Mouse (Mus musculus): ENCODE data around the gene Tagln.
A peak's percentile ranks its signal among the peaks of the same experiment; 100 is the strongest.

Gene Tagln

DNA sequence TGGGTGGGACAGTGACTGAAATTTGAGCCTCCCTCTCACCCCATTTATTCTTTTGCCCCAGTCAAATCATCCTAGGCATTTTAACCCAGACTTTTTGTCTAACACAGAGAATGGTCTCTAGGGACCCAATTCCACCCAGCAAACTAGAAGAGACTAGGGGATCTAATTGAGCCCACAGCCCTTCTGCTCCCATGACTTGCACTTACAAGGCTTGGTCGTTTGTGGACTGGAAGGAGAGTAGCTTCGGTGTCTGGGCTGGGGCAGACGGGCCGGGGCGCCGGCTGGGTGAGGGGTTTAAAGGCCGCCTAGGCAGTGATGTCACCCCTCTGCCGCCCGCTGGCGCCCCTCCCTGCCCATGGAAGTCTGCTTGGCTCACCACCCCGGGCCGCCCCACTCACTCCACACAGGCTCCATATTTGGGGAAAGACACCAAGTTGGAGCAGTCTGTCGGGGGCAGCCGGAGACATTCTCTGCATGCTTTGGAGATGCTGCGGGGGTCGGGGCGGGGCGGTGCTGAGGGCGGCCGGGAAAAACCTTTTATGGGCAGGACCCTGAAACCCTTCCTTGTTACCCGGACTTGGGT is at the start of gene Tagln:
TSS of gene Tagln (minus strand) at position 431 of the 583 bp plus-strand sequence.
- ATAC-seq (ENCODE audit: low TSS enrichment) = no peak

DNA sequence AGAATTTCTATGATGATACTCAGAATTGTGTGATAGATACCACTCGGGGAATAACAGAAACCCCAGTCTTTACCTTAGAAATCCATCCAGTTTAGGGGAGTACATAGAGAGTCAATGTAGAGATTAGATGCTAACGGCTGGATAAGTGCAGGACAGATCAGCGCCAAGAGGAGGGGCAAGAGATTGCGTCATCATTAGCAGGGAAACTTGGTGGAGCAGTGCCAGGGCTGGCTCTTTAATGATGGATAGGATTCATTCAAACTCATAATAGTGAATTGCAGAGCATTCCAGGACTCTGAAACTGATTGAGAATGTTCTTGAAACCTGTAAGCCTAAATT is 49.3 kb upstream of the Tagln start:
- ATAC-seq (ENCODE audit: low TSS enrichment) = peak; percentile 51; the same call in 1 of the 2 replicates

DNA sequence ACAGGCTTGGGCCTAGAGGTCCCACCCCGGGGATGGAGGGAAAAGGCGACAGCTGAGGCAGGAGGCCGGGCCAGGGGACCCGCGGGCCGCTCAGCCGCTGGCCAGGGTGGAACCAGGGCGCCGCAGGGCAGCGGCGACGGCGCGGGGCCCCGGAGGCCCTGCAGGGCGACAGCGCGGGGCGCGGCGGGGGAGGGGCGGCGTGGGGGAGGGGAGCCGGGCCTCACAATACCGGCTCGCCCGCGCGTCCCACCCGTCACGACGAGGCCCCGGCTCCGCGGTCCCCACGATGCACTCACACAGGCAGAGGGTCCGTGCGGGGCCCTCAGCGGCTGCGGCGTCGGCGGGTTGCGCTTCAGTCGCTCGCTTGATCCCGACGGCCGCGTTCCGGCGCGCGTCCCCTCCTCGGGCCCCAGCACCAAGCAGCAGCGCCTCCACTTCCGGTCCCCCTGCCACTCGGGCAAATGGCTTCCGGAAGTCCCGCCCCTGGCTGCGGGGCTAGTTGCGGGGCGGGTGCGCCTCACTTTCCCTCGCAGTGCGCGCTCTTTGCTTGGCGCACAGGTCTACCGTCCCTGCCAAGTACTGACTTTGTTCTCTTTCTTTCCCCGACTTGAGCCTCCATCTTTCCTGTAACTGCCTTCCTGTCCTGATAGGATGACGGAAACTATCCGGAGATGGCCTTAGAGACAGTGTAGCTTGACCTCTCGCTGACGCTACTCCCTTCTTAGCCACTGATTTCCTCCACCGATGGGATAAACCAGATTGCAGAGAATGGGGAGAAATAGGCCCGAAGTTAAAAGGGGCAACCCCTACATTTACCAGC is 48.8 kb upstream of the Tagln start:
- ATAC-seq (ENCODE audit: low TSS enrichment) = peak; percentile 97

DNA sequence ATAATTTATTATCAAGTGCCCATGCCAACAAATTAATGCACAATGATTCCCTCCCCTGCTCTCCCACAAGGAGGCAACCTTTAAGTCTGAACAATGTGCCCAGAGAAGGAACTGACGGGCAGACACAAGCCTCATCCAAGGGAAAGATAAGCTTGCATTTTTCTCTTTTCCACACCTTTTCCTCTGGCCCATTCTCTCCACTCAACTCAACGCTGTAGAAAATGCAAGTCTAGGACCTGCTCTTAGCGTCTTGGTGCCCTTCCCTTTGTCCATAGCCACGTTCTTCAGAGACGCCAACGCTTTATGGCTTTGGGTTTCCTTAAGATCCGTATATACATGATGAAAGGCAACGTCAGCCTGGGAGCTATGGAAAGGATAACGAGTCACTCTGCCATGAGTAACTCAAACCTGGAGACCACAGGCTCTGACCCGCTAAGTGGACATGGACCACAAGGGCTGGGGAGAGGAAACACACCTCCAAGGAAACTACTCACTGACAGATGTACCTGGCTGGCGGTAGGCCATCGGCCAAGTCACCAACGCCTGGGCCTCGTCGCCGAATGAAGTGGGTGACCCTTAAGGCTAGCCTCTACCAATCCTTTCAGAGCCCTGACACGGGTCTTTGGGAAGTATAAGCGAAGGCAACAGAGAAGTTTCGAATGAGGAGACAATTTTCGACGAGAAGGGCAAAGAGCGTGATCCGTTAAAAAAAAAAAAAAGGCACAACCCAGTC is 48.0 kb upstream of the Tagln start:
- ATAC-seq (ENCODE audit: low TSS enrichment) = no peak

DNA sequence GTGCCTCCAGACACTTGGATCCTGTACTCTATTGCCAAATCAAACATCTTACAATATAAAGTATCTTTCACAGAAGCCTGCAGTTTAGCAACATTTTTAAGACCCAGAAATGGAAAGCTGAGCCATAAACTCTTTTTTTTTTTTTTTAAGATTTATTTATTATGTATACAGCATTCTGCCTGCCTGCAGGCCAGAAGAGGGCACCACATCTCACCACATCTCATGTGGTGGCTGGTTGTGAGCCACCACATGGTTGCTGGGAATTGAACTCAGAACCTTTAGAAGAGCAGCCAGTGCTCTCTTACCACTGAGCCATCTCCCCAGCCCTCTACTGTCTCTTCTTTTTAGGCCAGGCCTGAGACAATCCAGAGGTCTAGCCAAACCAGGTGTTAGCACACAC is 45.5 kb upstream of the Tagln start:
- no peak for ATAC-seq (ENCODE audit: low TSS enrichment)

DNA sequence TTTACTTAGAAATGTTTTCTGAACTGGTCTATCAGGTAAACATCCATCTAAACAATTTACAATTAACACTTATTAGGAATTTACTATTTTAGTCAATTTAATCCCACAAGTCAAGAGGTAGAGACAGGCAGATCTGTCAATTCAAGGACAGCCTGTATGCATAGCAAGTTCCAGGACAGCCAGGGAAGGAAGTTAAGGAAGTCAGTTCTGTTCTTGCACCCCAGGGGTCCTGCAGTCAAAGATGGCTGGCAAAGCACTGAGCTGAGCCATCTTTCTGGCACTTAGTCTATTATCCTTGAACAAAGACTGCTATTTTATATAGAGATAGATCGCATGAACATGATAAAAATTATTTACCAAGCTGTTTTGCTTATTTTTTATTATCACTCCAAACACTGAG is 44.8 kb upstream of the Tagln start:
- ATAC-seq (ENCODE audit: low TSS enrichment) = no peak

DNA sequence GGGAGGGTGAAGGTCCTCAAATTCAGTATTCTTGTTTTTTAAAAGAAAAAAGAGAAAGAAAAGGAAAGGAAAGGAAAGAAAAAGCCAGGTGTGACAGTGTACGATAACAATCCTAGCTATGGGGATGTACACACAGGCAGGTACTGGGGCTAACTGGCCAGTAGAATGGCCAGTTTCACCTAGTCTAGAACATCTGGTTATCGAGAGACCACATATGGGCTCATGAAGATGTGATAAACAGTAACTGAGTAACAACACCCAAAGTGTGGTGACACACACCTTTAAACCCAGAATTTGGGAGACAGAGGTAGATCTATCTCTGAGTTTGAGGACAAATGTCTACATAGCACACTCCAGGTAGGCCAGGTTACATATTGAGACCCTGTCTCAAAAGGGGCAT is 43.9 kb upstream of the Tagln start:
- ATAC-seq (ENCODE audit: low TSS enrichment) = no peak

DNA sequence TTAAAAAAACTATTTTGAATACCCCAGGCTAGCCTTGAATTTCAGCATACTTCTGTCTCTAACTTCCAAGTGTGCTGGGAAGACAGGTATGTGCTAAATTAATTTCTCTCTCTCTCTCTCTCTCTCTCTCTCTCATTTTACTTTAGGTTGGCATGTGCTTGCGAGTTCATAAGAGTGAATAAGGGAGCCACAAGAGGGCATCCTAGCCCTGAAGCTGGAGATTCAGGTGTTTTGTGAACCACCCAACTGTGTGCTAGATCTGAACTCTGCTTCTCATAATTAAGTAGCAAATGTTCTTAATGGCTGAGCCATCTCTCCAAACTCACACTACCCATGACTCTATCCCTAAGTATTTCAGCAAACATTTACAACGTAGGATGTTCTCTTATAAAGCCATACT is 41.0 kb upstream of the Tagln start:
- ATAC-seq (ENCODE audit: low TSS enrichment) = no peak

- ATAC-seq (ENCODE audit: low TSS enrichment) = no peak
These were observed 27.7 kb upstream of the Tagln start for GRCm38 (mm10) chr9:45963577-45963976.

DNA sequence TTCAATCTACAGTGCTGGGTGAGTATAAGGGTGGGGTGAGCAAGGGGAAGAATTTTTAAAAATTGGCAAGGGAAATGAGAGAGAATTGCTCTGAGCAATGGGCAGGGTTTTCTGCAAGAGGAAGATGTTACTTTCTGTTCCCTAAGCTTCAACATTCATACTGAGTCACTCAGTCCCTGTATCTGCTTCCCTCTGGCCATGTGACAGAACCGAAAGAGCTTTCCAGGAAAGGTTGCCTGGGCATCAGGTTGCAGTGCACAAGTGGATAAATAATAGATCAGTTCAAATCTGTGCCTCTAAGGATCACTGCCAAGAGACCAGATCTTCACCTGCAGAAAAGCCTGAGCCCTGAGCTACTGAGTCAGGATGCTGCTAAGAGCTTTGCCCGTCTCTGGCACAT is 26.0 kb upstream of the Tagln start:
- peak; percentile 61 for ATAC-seq (ENCODE audit: low TSS enrichment)

- ATAC-seq (ENCODE audit: low TSS enrichment) = no peak
These were observed 23.8 kb upstream of the Tagln start for GRCm38 (mm10) chr9:45959661-45960060.

DNA sequence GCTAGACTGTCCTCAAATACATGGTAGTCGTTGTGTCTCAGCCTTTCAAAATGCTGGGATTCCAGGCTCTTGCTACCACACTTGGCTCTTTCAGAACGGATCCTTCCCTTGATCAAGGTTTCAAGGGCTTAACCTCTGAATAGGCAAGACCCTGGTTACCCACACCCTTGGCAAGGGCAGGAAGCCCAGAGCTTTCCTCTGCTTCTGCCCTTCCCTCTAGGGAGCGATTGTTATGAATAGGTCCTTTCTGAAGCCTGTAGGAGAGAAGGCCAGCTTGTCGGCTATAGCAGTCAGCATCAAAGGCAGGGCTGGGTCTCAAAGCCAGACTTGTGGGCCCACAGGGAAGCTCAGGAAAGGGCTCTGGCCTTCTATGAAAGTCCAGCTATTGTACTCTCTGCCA is 23.0 kb upstream of the Tagln start:
- ATAC-seq (ENCODE audit: low TSS enrichment) = no peak

- no peak for ATAC-seq (ENCODE audit: low TSS enrichment)
These were observed 22.3 kb upstream of the Tagln start for GRCm38 (mm10) chr9:45958023-45958670.

- peak; percentile 89 for ATAC-seq (ENCODE audit: low TSS enrichment)
These were observed 19.5 kb upstream of the Tagln start, which contains the start of gene Sidt2 for GRCm38 (mm10) chr9:45955107-45955963. TSS of gene Sidt2 (minus strand) at chr9:45955258.

- ATAC-seq (ENCODE audit: low TSS enrichment) = peak; percentile 56
These were observed 18.6 kb upstream of the Tagln start for GRCm38 (mm10) chr9:45954294-45955106.

- no peak for ATAC-seq (ENCODE audit: low TSS enrichment)
These were observed 17.8 kb upstream of the Tagln start for GRCm38 (mm10) chr9:45953511-45954293.

DNA sequence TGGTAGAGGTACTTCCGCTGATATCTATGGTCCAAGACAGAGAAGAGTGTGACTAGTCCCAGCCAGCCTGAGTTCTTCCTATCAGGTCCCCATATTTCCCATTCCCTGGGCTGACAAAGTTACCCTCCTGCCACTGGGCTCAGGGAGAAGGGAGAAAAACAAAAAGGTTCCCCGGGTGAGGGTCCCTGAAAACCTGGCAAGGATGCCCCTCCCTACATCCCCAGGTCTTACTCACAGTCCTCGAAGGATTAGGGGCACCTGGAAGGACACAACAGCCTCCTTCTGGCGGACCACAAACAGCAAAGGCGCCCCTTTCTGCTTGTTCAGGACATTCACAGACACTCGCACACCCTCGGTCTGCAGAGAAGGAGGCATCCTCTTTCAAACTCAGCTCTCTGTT is 17.0 kb upstream of the Tagln start:
- no peak for ATAC-seq (ENCODE audit: low TSS enrichment)

GRCm38 (mm10) chr9:45952057-45952456 is 16.2 kb upstream of the Tagln start:
- no peak for ATAC-seq (ENCODE audit: low TSS enrichment)

GRCm38 (mm10) chr9:45946872-45947183 is 11.0 kb upstream of the Tagln start:
- ATAC-seq (ENCODE audit: low TSS enrichment) = no peak

All from frontal cortex, adult (tissue).